Mouse (Mus musculus) embryonic facial prominence, embryonic 15.5 days (tissue): Measurements from ENCODE around the gene Inpp5d. TPM values are rescaled to one million over a fixed set of nuclear protein-coding genes. Genes with fewer than 3 reads are reported as not detected.

Source experiments
- ATAC-seq: fragments of 200-750 bp; cut with Nextera tagmentation; 2 replicates; pipeline ENCODE4 v1.8.0; 2017; ENCODE audit warnings: low read depth, moderate TSS enrichment; ENCODE audit not compliant: insufficient number of reproducible peaks, low FRiP score, low TSS enrichment
- H3K27ac ChIP-seq: fragments of 300-500 bp; sonication (generic); replicated peaks from 2 replicates; pipeline ENCODE4 v1.5.1; 2015; ENCODE audit warnings: mild to moderate bottlenecking, inconsistent platforms
- H3K27me3 ChIP-seq: fragments of 300-500 bp; sonication (generic); 2 replicates; pipeline ENCODE4 v1.6.1; 2015; ENCODE audit warnings: inconsistent platforms
- H3K36me3 ChIP-seq: fragments of 300-500 bp; sonication (generic); 2 replicates; pipeline ENCODE4 v1.6.1; 2015; ENCODE audit warnings: mild to moderate bottlenecking, inconsistent platforms
- H3K4me1 ChIP-seq: fragments of 300-500 bp; sonication (generic); 2 replicates; pipeline ENCODE4 v1.6.1; 2015; ENCODE audit warnings: inconsistent platforms
- H3K4me2 ChIP-seq: fragments of 300-500 bp; sonication (generic); replicated peaks from 2 replicates; pipeline ENCODE4 v1.6.1; 2015; ENCODE audit warnings: mild to moderate bottlenecking, inconsistent platforms
- H3K4me3 ChIP-seq: fragments of 300-500 bp; sonication (generic); replicated peaks from 2 replicates; pipeline ENCODE4 v1.5.1; 2015; ENCODE audit warnings: mild to moderate bottlenecking, inconsistent platforms
- H3K9ac ChIP-seq: fragments of 300-500 bp; sonication (generic); 2 replicates; pipeline ENCODE4 v1.6.1; 2015; ENCODE audit warnings: inconsistent platforms
- H3K9me3 ChIP-seq: fragments of 300-500 bp; sonication (generic); replicated peaks from 2 replicates; pipeline ENCODE4 v1.6.1; 2016; ENCODE audit warnings: inconsistent platforms
- WGBS: fragments of 180-500 bp; shearing (Covaris S2); methylation state at CpG from one replicate; pipeline ENCODE4 v1.1.7; 2015; 5-methylcytosine and 5-hydroxymethylcytosine counted together
- polyA plus RNA-seq: library from polyadenylated mRNA; unstranded; fragments of >200 nt; fragmentation: Nextera tagmentation; extraction: Ambion mirVana; gene quantifications from 2 replicates; pipeline ENCODE4 v1.2.1, GENCODE M21; 2015

Gene Inpp5d
- polyA plus RNA-seq, 1 experiment from 2014 or later = 9.7 TPM

DNA sequence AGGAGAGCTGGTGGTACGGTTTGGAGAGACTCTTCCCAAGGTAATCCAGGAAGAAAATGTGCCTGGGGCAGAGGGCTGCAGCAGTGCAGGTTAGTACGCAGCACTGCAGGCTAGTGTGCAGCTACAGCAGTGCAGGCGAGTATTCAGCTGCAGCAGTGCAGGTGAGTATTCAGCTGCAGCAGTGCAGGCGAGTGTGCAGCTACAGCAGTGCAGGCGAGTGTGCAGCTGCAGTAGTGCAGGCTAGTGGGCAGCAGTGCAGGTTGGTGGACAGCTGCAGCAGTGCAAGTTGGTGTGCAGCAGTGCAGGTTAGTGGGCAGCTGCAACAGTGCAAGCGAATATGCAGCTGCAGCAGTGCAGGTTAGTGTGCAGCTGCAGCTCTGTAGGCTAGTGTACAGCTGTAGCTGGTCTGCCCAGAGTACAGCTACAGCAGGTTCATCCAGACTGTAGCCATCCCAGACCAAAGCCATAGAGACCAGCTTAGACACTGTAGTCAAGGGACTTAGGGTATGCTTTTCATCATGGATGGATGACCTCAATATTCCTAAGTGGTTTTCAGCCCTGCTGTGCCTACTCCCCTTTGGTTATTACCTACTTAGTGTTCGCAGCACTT is 89.7 kb downstream of the Inpp5d start:
- WGBS = 76% methylated on average over 7 of the region's 7 CpGs
- Histone ChIP-seq H3K9ac (no peak overlapping the region), H3K27me3 (0 out of 2 replicates have a peak, but pooled peaks cover 3% of the 10 kb centered on the region), H3K4me1 (no peaks in the 10 kb centered on the region), H3K27ac (no peak overlapping the region), H3K4me3 (no peak overlapping the region), H3K36me3 (no peaks in the 10 kb centered on the region), H3K9me3 (no peaks in the 10 kb centered on the region), H3K4me2 (no peak overlapping the region)
- ATAC-seq = no peak

DNA sequence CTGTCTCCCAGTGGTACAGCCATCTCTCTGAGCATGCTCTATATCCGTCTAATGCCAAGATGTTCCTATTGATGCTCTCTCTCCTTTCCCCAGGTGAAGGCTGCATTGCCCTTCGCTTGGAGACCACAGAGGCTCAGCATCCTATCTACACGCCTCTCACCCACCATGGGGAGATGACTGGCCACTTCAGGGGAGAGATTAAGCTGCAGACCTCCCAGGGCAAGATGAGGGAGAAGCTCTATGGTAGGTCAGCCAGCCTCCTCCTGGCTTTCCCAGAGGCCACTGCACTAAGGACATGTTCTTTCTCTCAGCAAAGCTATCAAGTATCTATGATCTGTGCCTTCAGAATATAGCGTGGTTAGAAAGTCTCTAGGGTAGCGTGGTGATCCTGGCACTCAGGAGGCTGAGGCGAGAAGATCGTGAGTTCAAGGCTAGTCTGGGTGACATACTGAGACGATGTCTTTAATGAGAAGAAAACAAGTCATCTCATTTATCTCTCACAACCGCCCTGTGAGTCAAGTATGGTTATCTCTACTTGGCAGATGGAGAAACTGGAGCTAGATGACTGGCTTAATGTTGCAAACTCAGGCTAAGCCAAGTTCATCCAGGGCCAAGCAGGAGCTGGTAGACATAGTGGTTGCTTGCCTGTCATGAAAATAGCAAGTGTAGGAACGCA is 92.0 kb downstream of the Inpp5d start:
- no peaks in the 10 kb centered on the region for H3K9me3 ChIP-seq
- H3K4me1 ChIP-seq = no peaks in the 10 kb centered on the region
- no peak overlapping the region for H3K9ac ChIP-seq
- no peak overlapping the region for H3K27ac ChIP-seq
- WGBS = 89% methylated on average over 10 of the region's 10 CpGs
- ATAC-seq = no peak
- H3K4me2 ChIP-seq = no peak overlapping the region
- no peak overlapping the region for H3K4me3 ChIP-seq
- H3K27me3 ChIP-seq = 0 out of 2 replicates have a peak, but pooled peaks cover 3% of the 10 kb centered on the region
- H3K36me3 ChIP-seq = no peaks in the 10 kb centered on the region

DNA sequence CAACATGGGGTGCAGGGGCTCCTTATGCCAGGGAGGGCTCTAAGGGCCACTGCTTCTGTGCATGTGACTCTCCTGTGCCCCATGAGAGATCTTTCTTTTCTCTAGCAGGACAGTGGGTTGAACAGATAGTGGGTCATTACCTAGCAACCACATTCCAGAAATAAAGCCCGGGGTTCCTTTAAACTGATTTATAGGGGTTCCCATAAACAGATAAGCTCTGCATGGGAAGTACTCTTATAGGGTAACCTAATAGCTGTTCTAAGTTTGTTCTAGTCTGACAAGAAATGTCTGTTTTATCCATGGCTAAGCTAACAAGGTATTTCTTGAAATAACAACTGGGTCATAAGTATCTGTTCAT is 92.5 kb downstream of the Inpp5d start:
- WGBS = 89% methylated on average over 1 of the region's 1 CpGs
- Histone ChIP-seq H3K36me3 (no peaks in the 10 kb centered on the region), H3K4me1 (no peaks in the 10 kb centered on the region), H3K27me3 (0 out of 2 replicates have a peak, but pooled peaks cover 3% of the 10 kb centered on the region), H3K4me2 (no peak overlapping the region), H3K9ac (no peak overlapping the region), H3K4me3 (no peak overlapping the region), H3K27ac (no peak overlapping the region), H3K9me3 (no peaks in the 10 kb centered on the region)
- ATAC-seq = no peak

DNA sequence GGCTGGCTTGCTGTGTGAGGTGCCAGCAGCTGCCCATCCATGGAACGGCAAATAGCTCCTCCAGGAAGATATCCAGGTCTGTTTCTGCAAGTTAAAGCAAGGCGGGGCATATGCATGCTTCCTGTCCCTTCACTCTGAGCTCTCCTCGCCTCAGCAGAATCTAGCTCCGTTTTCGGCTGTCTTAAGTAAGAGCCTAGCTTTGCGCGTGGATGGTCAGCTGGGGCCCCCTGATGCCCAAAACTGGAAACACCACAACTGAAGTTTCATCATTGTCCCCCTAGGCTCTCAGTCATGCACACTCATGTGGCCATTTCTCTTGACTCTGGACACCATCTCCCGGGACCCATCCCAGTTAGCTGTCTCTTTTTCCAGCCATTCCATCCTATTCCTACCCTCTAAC is 101.3 kb downstream of the Inpp5d start:
- Histone ChIP-seq H3K4me2 (0 out of 2 replicates have a peak overlapping the region, but pooled peaks have one; percentile 10), H3K27ac (no peak overlapping the region), H3K36me3 (no peaks in the 10 kb centered on the region), H3K9ac (no peak overlapping the region), H3K4me3 (no peak overlapping the region), H3K9me3 (no peaks in the 10 kb centered on the region), H3K27me3 (no peaks in the 10 kb centered on the region), H3K4me1 (0 out of 2 replicates have a peak, but pooled peaks cover 3% of the 10 kb centered on the region)
- WGBS = 22% methylated on average over 8 of the region's 8 CpGs
- peak; percentile 57; the same call in 1 of the 2 replicates for ATAC-seq

DNA sequence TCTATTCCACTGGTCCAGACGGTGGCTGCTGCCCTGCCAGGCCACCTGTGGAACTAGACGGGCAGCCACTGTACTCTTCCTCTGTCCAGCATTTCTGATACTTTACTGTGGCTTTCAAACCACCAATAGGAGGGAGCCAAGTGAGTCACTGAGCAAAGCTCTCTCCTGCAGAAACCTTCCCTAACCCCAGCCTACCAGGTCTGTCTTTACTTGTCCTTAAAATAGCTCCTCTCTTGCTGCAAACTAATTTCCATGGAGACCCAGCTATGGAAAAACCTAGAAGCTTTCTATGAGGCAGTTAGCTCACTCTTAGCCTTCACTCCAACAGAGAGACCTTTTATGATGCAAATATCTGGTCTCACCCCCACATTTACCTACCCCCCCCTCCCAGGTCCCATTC is 102.0 kb downstream of the Inpp5d start:
- Histone ChIP-seq H3K9me3 (no peaks in the 10 kb centered on the region), H3K9ac (no peak overlapping the region), H3K36me3 (no peaks in the 10 kb centered on the region), H3K27me3 (no peaks in the 10 kb centered on the region), H3K4me3 (no peak overlapping the region), H3K27ac (no peak overlapping the region), H3K4me2 (no peak overlapping the region), H3K4me1 (0 out of 2 replicates have a peak, but pooled peaks cover 3% of the 10 kb centered on the region)
- no peak for ATAC-seq
- 36% methylated on average over 2 of the region's 2 CpGs for WGBS

DNA sequence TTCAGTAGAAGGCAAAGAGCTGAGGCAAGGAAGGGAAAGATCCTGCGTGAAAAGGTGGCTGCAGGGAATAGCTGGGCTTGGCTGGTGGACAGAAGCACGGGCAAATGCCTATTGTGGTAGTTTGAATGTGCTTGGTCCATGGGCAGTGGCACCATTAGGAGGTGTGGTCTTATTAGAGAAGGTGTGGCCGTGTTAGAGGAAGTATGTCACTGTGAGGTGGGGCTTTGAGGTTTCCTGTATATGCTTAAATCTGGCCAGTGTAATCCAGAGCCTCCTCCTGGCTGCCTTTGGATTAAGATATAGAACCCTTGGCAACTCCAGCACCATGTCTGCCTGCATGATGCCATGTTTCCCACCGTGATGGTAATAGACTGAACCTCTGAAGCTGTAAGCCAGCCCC is 103.2 kb downstream of the Inpp5d start:
- H3K27me3 ChIP-seq = no peaks in the 10 kb centered on the region
- H3K4me1 ChIP-seq = 0 out of 2 replicates have a peak, but pooled peaks cover 3% of the 10 kb centered on the region
- no peak overlapping the region for H3K9ac ChIP-seq
- H3K9me3 ChIP-seq = no peaks in the 10 kb centered on the region
- H3K27ac ChIP-seq = no peak overlapping the region
- H3K36me3 ChIP-seq = no peaks in the 10 kb centered on the region
- ATAC-seq = no peak
- H3K4me3 ChIP-seq = no peak overlapping the region
- 68% methylated on average over 4 of the region's 4 CpGs for WGBS
- H3K4me2 ChIP-seq = no peak overlapping the region

DNA sequence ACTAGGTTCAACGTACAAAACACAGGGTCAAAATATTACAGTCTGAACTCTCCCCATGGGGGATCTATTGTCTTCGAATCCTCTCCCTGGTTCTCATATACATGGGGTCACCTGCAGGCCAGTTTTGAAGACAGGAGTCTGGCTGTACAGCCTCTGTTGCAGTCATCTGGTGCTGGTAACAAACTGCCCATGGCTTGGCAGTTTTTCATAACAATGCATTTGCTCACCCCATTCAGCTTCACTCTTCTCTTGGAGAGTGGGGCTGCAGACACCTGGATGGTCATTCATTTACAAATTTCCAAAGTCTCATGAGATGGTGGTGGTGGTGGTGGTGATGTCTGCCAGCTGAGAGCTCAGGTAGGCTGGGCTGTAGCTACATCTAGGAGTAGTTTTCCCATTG is 109.0 kb downstream of the Inpp5d start:
- WGBS = 73% methylated on average over 2 of the region's 2 CpGs
- H3K27ac ChIP-seq = no peak overlapping the region
- no peaks in the 10 kb centered on the region for H3K27me3 ChIP-seq
- no peaks in the 10 kb centered on the region for H3K9me3 ChIP-seq
- H3K4me1 ChIP-seq = no peaks in the 10 kb centered on the region; the same call in 1 of the 2 replicates
- ATAC-seq = no peak
- H3K4me2 ChIP-seq = no peak overlapping the region
- no peaks in the 10 kb centered on the region for H3K36me3 ChIP-seq
- H3K4me3 ChIP-seq = no peak overlapping the region
- H3K9ac ChIP-seq = no peak overlapping the region

DNA sequence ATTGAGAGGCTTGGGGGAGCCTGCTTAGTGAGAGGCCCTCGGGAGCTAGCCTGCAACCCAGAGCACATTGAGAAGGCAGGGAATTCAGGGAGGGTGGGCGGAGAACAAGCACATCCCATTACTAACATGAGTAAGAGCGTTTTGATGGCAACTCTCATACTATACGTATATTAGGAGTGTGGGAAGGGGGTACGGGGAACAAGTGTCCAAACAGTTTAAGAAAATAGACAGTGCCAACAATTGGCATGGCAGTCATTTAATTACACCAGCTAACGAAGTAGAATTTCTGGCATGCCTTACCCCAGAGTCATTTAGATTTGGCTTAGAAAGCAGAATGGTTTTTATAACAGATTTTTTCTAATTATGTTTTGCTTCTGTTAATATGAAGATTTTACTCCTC is 109.7 kb downstream of the Inpp5d start:
- H3K4me3 ChIP-seq = no peak overlapping the region
- ATAC-seq = no peak
- H3K9me3 ChIP-seq = no peaks in the 10 kb centered on the region
- H3K27ac ChIP-seq = no peak overlapping the region
- no peaks in the 10 kb centered on the region for H3K36me3 ChIP-seq
- H3K9ac ChIP-seq = no peak overlapping the region
- no peaks in the 10 kb centered on the region; the same call in 1 of the 2 replicates for H3K4me1 ChIP-seq
- no peaks in the 10 kb centered on the region for H3K27me3 ChIP-seq
- H3K4me2 ChIP-seq = no peak overlapping the region
- 72% methylated on average over 6 of the region's 6 CpGs for WGBS

DNA sequence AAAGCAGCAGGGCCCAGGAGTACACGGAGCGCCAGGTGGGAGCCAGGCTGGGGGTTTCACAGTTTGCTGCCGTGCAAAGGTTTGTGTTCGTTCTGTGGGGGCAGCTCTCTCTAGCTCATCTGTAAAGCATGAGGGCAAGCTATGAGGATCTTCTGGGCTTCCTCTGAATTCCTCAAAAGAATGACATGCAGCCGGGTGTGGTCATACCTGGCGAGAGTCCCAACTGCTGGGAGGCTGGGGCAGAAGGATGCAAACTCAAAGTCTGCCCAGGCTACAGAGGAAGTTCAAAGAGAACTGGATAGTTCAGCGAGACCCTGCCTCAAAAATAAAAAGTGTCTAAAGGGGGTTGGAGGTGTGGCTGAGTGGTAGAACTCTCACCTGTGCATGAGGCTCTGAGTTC is 110.2 kb downstream of the Inpp5d start:
- Histone ChIP-seq H3K4me1 (no peaks in the 10 kb centered on the region; the same call in 1 of the 2 replicates), H3K9me3 (no peaks in the 10 kb centered on the region), H3K36me3 (no peaks in the 10 kb centered on the region), H3K4me2 (no peak overlapping the region), H3K27ac (no peak overlapping the region), H3K4me3 (no peak overlapping the region), H3K27me3 (no peaks in the 10 kb centered on the region), H3K9ac (no peak overlapping the region)
- WGBS = 79% methylated on average over 7 of the region's 7 CpGs
- ATAC-seq = no peak

DNA sequence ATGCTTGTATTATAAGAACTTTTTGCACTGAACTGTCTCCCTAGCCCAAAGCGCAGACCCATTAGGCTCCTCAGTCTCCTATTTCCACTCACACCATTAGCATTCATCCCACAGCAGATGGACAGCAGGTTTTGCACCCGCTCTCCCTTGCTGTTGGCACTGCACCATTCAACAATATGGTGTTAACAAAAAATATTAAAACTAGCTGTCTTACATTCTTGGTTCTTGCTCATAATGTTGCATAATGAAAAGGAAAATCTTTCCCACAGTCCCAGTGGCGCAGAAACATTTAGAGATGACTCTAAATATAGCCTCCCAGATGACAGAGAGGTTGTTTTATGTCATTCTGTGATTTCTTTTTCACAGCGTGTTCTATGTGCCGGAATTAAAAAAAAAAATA is 113.1 kb downstream of the Inpp5d start:
- Histone ChIP-seq H3K36me3 (no peaks in the 10 kb centered on the region), H3K4me2 (no peak overlapping the region), H3K9me3 (no peaks in the 10 kb centered on the region), H3K27ac (no peak overlapping the region), H3K9ac (no peak overlapping the region), H3K27me3 (no peaks in the 10 kb centered on the region), H3K4me1 (no peaks in the 10 kb centered on the region; the same call in 1 of the 2 replicates), H3K4me3 (no peak overlapping the region)
- ATAC-seq = no peak
- 70% methylated on average over 5 of the region's 5 CpGs for WGBS

DNA sequence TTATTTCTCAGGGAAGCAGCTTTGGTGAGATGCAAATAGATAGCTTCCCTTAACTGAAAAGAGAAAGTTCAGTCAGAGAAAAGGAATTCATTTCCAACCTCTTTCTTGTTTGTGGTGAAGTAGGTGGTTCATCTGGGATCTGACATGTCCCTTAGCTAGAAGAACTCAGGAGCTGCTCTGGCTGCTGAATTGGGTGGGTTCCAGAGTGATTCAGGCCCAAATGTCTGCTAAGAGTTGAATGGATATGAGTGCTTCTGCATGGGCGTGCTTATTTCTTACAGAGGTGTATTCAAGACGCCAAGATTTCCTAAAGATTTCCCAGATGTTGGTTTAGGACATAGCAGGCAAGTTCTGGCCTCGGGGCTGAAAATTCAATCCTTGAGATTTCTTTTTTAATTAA is 114.0 kb downstream of the Inpp5d start:
- Histone ChIP-seq H3K27me3 (no peaks in the 10 kb centered on the region), H3K36me3 (no peaks in the 10 kb centered on the region), H3K4me1 (no peaks in the 10 kb centered on the region; the same call in 1 of the 2 replicates), H3K9ac (no peak overlapping the region), H3K4me2 (no peak overlapping the region), H3K4me3 (no peak overlapping the region), H3K27ac (no peak overlapping the region), H3K9me3 (no peaks in the 10 kb centered on the region)
- WGBS = 65% methylated on average over 3 of the region's 3 CpGs
- no peak for ATAC-seq
